Mouse (Mus musculus): ENCODE results near the gene Phf21a. TPM values are rescaled to one million over a fixed set of nuclear protein-coding genes. Genes with fewer than 3 reads are reported as not detected.
A peak's percentile ranks its signal among the peaks of the same experiment; 100 is the strongest.

Phf21a gene
- polyA plus RNA-seq, 1 experiment: 36.8 TPM

GRCm38 (mm10) chr2:92328206-92328605, 235.3 kb downstream of the Phf21a start:
- TF ChIP-seq CTCF (conservative IDR thresholded peaks at IDR 0.05; ENCODE audit: insufficient read depth, insufficient read length, low read depth, low read length): no peak
- no peak for TF ChIP-seq POLR2A (IDR thresholded peaks at IDR 0.05; ENCODE audit: low read depth, low read length)
- H3K36me3 ChIP-seq (ENCODE audit: control insufficient read depth, insufficient read depth, low read length): no peaks in the 10 kb centered on the region; the same call in 1 of the 2 replicates
- H3K27ac ChIP-seq (ENCODE audit: insufficient read depth, low read depth, low read length): no peak overlapping the region
- 90% methylated on average over 8 of the region's 8 CpGs for WGBS
- no peak for DNase-seq
- no peak overlapping the region for H3K4me3 ChIP-seq (ENCODE audit: insufficient read depth, low read depth, low read length)
- no peaks in the 10 kb centered on the region for H3K4me1 ChIP-seq (ENCODE audit: control insufficient read depth, insufficient read depth, low read length)
- H3K27me3 ChIP-seq (replicated peaks; ENCODE audit: control insufficient read depth, insufficient read depth, low read length): no peaks in the 10 kb centered on the region

GRCm38 (mm10) chr2:92330840-92331239, 237.9 kb downstream of the Phf21a start:
- TF ChIP-seq CTCF (conservative IDR thresholded peaks at IDR 0.05; ENCODE audit: insufficient read depth, insufficient read length, low read depth, low read length) (peak; percentile 53), POLR2A (IDR thresholded peaks at IDR 0.05; ENCODE audit: low read depth, low read length) (no peak)

GRCm38 (mm10) chr2:92331410-92331809, 238.5 kb downstream of the Phf21a start:
- TF ChIP-seq POLR2A (IDR thresholded peaks at IDR 0.05; ENCODE audit: low read depth, low read length) (no peak), CTCF (conservative IDR thresholded peaks at IDR 0.05; ENCODE audit: insufficient read depth, insufficient read length, low read depth, low read length) (no peak)
- no peaks in the 10 kb centered on the region for H3K27me3 ChIP-seq (replicated peaks; ENCODE audit: control insufficient read depth, insufficient read depth, low read length)
- H3K4me1 ChIP-seq (ENCODE audit: control insufficient read depth, insufficient read depth, low read length): no peaks in the 10 kb centered on the region
- DNase-seq: peak; percentile 9
- no peak overlapping the region for H3K4me3 ChIP-seq (ENCODE audit: insufficient read depth, low read depth, low read length)
- H3K36me3 ChIP-seq (ENCODE audit: control insufficient read depth, insufficient read depth, low read length): no peaks in the 10 kb centered on the region; the same call in 1 of the 2 replicates
- no peak overlapping the region for H3K27ac ChIP-seq (ENCODE audit: insufficient read depth, low read depth, low read length)
- 81% methylated on average over 2 of the region's 2 CpGs for WGBS

More at GRCm38 (mm10) chr2:92330840-92331239, 237.9 kb downstream of the Phf21a start:
- Histone ChIP-seq H3K4me1 (ENCODE audit: control insufficient read depth, insufficient read depth, low read length) (no peaks in the 10 kb centered on the region), H3K36me3 (ENCODE audit: control insufficient read depth, insufficient read depth, low read length) (no peaks in the 10 kb centered on the region; the same call in 1 of the 2 replicates), H3K27ac (ENCODE audit: insufficient read depth, low read depth, low read length) (no peak overlapping the region), H3K4me3 (ENCODE audit: insufficient read depth, low read depth, low read length) (no peak overlapping the region), H3K27me3 (replicated peaks; ENCODE audit: control insufficient read depth, insufficient read depth, low read length) (no peaks in the 10 kb centered on the region)
- peak; percentile 42 for DNase-seq
- 53% methylated on average over 2 of the region's 2 CpGs for WGBS

DNA sequence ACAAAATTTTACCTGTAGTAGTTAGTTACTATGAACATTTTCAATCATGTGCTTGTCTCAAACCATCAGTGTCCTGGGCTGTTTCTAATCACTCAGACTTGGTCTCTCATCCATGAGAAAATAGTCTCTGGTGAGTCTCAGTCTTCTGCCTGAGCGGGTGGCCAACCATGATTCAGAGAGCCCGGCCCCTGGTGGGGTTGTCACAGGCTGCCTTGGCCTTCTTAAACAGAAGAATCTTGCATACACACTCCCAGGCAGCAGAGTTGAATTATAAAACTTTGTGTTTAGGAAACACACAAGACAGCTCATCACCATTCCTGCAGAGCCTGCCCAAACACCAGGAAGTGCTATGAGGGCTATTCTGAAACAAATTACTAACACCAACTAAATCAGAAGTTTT, 239.0 kb downstream of the Phf21a start:
- H3K4me1 ChIP-seq (ENCODE audit: control insufficient read depth, insufficient read depth, low read length): no peaks in the 10 kb centered on the region
- 86% methylated on average over 2 of the region's 2 CpGs for WGBS
- H3K27me3 ChIP-seq (replicated peaks; ENCODE audit: control insufficient read depth, insufficient read depth, low read length): no peaks in the 10 kb centered on the region
- TF ChIP-seq POLR2A (IDR thresholded peaks at IDR 0.05; ENCODE audit: low read depth, low read length) (no peak), CTCF (conservative IDR thresholded peaks at IDR 0.05; ENCODE audit: insufficient read depth, insufficient read length, low read depth, low read length) (no peak)
- H3K36me3 ChIP-seq (ENCODE audit: control insufficient read depth, insufficient read depth, low read length): no peaks in the 10 kb centered on the region; the same call in 1 of the 2 replicates
- no peak overlapping the region for H3K4me3 ChIP-seq (ENCODE audit: insufficient read depth, low read depth, low read length)
- no peak overlapping the region for H3K27ac ChIP-seq (ENCODE audit: insufficient read depth, low read depth, low read length)
- no peak for DNase-seq

- no peaks in the 10 kb centered on the region; the same call in none of the 2 replicates for H3K36me3 ChIP-seq (ENCODE audit: control insufficient read depth, insufficient read depth, low read length)
- no peak for DNase-seq
- TF ChIP-seq CTCF (conservative IDR thresholded peaks at IDR 0.05; ENCODE audit: insufficient read depth, insufficient read length, low read depth, low read length) (no peak), POLR2A (IDR thresholded peaks at IDR 0.05; ENCODE audit: low read depth, low read length) (no peak)
- no peaks in the 10 kb centered on the region for H3K4me1 ChIP-seq (ENCODE audit: control insufficient read depth, insufficient read depth, low read length)
- no peak overlapping the region for H3K27ac ChIP-seq (ENCODE audit: insufficient read depth, low read depth, low read length)
- no peaks in the 10 kb centered on the region for H3K27me3 ChIP-seq (replicated peaks; ENCODE audit: control insufficient read depth, insufficient read depth, low read length)
- H3K4me3 ChIP-seq (ENCODE audit: insufficient read depth, low read depth, low read length): no peak overlapping the region
Measured at GRCm38 (mm10) chr2:92342418-92342817, 249.5 kb downstream of the Phf21a start.

- Histone ChIP-seq H3K27me3 (replicated peaks; ENCODE audit: control insufficient read depth, insufficient read depth, low read length) (no peaks in the 10 kb centered on the region), H3K4me1 (ENCODE audit: control insufficient read depth, insufficient read depth, low read length) (no peaks in the 10 kb centered on the region), H3K36me3 (ENCODE audit: control insufficient read depth, insufficient read depth, low read length) (no peaks in the 10 kb centered on the region; the same call in 1 of the 2 replicates), H3K27ac (ENCODE audit: insufficient read depth, low read depth, low read length) (no peak overlapping the region), H3K4me3 (ENCODE audit: insufficient read depth, low read depth, low read length) (no peak overlapping the region)
- DNase-seq: no peak
- TF ChIP-seq POLR2A (IDR thresholded peaks at IDR 0.05; ENCODE audit: low read depth, low read length): no peak
- TF ChIP-seq CTCF (conservative IDR thresholded peaks at IDR 0.05; ENCODE audit: insufficient read depth, insufficient read length, low read depth, low read length): no peak
- WGBS: 90% methylated on average over 2 of the region's 2 CpGs
Measured at GRCm38 (mm10) chr2:92347191-92347590, 254.3 kb downstream of the Phf21a start.

- no peak for TF ChIP-seq CTCF (conservative IDR thresholded peaks at IDR 0.05; ENCODE audit: insufficient read depth, insufficient read length, low read depth, low read length)
- no peak for TF ChIP-seq POLR2A (IDR thresholded peaks at IDR 0.05; ENCODE audit: low read depth, low read length)
- Histone ChIP-seq H3K36me3 (ENCODE audit: control insufficient read depth, insufficient read depth, low read length) (no peaks in the 10 kb centered on the region; the same call in 1 of the 2 replicates), H3K4me3 (ENCODE audit: insufficient read depth, low read depth, low read length) (no peak overlapping the region), H3K27me3 (replicated peaks; ENCODE audit: control insufficient read depth, insufficient read depth, low read length) (no peaks in the 10 kb centered on the region), H3K27ac (ENCODE audit: insufficient read depth, low read depth, low read length) (no peak overlapping the region), H3K4me1 (ENCODE audit: control insufficient read depth, insufficient read depth, low read length) (peaks cover 5% of the 10 kb centered on the region; the same call in 1 of the 2 replicates)
- WGBS: 65% methylated on average over 6 of the region's 6 CpGs
- DNase-seq: no peak
Measured at GRCm38 (mm10) chr2:92349589-92350425, 256.9 kb downstream of the Phf21a start.

Data from kidney, adult 2 months (tissue).